Mouse (Mus musculus) brain, embryonic 14.5 days (tissue): ENCODE data around the gene Gbp6. TPM values are rescaled to one million over a fixed set of nuclear protein-coding genes. Genes with fewer than 3 reads are reported as not detected.
"Not testable (repeated sequence)": the region's sequence is repeated elsewhere in the genome, so short reads cannot be mapped to it uniquely, and the experiment has no call there.

Source experiments
- DNase-seq: peaks from one replicate; pipeline ENCODE4 v3.0.0-alpha.2; 2011; ENCODE audit warnings: low read depth
- CTCF ChIP-seq: fragments of 200-500 bp; IDR thresholded peaks from 2 replicates; pipeline ENCODE4 v1.5.1; 2012; ENCODE audit warnings: inconsistent platforms, mild to moderate bottlenecking, moderate library complexity, borderline replicate concordance; ENCODE audit not compliant: insufficient read depth, insufficient read length; ENCODE audit errors: extremely low read depth
- POLR2A ChIP-seq: fragments of 200-500 bp; IDR thresholded peaks from 2 replicates; pipeline ENCODE4 v1.6.1; 2012; ENCODE audit warnings: mild to moderate bottlenecking, inconsistent platforms, borderline replicate concordance; ENCODE audit not compliant: poor library complexity, insufficient read depth, insufficient read length, severe bottlenecking; ENCODE audit errors: extremely low read depth
- polyA plus RNA-seq: library from polyadenylated mRNA; depleted of rRNA; stranded (reverse); fragments of >200 nt; gene quantifications from 2 replicates; pipeline ENCODE4 v1.2.3, GENCODE M21; 2012; rRNA removed

Gbp6 gene
- polyA plus RNA-seq, 1 experiment: 2.1 TPM

GRCm38 (mm10) chr5:105252491-105252890 is 41.0 kb downstream of the Gbp6 start:
- DNase-seq: no peak
- TF ChIP-seq CTCF: no peak
- no peak for TF ChIP-seq POLR2A

GRCm38 (mm10) chr5:105244741-105245140 is 48.8 kb downstream of the Gbp6 start:
- DNase-seq: not testable (repeated sequence)

GRCm38 (mm10) chr5:105240982-105241381 is 52.5 kb downstream of the Gbp6 start:
- DNase-seq: peak; percentile 36

- DNase-seq: peak; percentile 39
Observed at GRCm38 (mm10) chr5:105239483-105240047, 53.9 kb downstream of the Gbp6 start, which contains the start of gene Gbp10. Gene Gbp10 (minus strand): TSS chr5:105239533.

GRCm38 (mm10) chr5:105238402-105238801 is 55.1 kb downstream of the Gbp6 start:
- DNase-seq: not testable (repeated sequence)

- DNase-seq: not testable (repeated sequence)
Observed at GRCm38 (mm10) chr5:105236040-105236439, 57.5 kb downstream of the Gbp6 start.

Other genes starting within 250 kb of the Gbp6 start
- 0.79 and 1.5 TPM in 2 replicates for gene Gbp9, start 154.2 kb downstream of the Gbp6 start, polyA plus RNA-seq
- 0.21 and 1.1 TPM in 2 replicates for gene Gbp8, start 154.2 kb downstream of the Gbp6 start, polyA plus RNA-seq
- gene Gbp4, start 154.1 kb downstream of the Gbp6 start, polyA plus RNA-seq: 1.7 and 2.3 TPM in 2 replicates
- gene Gbp10, start 54.2 kb downstream of the Gbp6 start, polyA plus RNA-seq: 0.57 and 0.83 TPM in 2 replicates
- 0.59 and 1.3 TPM in 2 replicates for gene Gm43302, start within 50 bp of the Gbp6 start, polyA plus RNA-seq
- 25.5 and 31.1 TPM in 2 replicates for gene Lrrc8b, start 122.1 kb upstream of the Gbp6 start, polyA plus RNA-seq
- 8.9 and 14.8 TPM in 2 replicates for gene Lrrc8c, start 225.7 kb upstream of the Gbp6 start, polyA plus RNA-seq